ENCODE assay signal across 10 mouse cellular contexts in the genomic region with DNA sequence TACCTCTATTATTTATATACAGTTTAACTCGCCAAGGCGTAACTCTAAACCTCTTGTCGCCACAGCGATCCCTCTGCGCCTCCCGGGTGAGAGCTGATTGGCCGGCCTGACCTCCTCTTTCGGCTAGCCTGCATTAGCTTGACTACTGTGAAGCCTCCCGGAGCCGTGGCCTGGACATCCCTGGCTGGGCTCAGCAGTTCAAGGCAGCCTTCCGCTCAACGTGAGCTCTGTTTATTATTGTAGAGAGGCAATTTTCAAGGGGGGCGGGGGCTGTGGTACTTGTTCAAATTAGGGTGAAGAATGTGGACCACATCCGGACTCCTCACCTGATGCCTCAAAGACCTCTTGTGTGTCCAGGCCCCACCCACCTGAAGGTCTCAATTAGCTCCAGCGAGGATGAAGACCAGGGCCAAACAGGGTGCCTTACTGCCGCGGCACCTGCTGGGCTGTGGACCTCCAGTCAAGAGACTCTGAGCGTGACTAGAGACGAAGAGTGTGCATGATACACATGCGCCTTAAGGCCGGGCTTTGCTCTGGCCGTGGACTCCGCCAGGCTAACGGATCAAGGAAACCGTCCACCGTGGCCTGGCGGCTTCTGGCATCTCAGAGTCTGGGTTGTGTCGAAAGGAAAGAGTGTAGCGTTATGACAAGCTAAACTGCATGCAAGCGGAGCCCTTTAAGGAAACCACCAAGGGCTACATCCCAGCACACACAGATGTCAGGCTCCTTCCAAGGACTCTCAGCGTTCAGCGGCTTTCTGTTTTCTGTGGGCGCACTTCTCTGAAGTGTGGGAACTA.
DNase-seq lines count a peak whose midpoint lies in the region; ATAC-seq and TF ChIP-seq lines count a peak whose summit lies in the region.
"Had no signal": no experiment of that assay in that cellular context is flagged by ENCODE, and none has a peak within 500 bp of the region (broad histone marks: within the 10 kb centered on the region; RNA-seq: fewer than 3 reads in every experiment).

No protein-coding gene starts in this region.

- no peak for TF ChIP-seq CTCF in lung, embryonic 14.5 days (IDR thresholded peaks at IDR 0.05; ENCODE audit: low read depth)

- no peak overlapping the region for H3K9ac ChIP-seq in forebrain, embryonic 16.5 days (replicated peaks; ENCODE audit: low read depth, low read length)
- H3K9ac ChIP-seq in lung, embryonic 14.5 days, result no peak overlapping the region
- 0 out of 2 replicates have a peak overlapping the region, but pooled peaks have one; percentile 4 for H3K9ac ChIP-seq in hindbrain, embryonic 14.5 days
- no peak overlapping the region for H3K9ac ChIP-seq in liver, embryonic 11.5 days (ENCODE audit: low read depth, low read length)

- no peak overlapping the region for H3K4me3 ChIP-seq in forebrain, embryonic 10.5 days
- no peak overlapping the region for H3K4me3 ChIP-seq in forebrain, embryonic 16.5 days (replicated peaks; ENCODE audit: low read length)
- no peak overlapping the region for H3K4me3 ChIP-seq in lung, embryonic 14.5 days (ENCODE audit: low read depth, low read length)
- H3K4me3 ChIP-seq in hindbrain, embryonic 14.5 days (replicated peaks; ENCODE audit: low read length), result no peak overlapping the region
- no peak overlapping the region for H3K4me3 ChIP-seq in liver, embryonic 11.5 days (ENCODE audit: low read depth, low read length)

- no peak overlapping the region for H3K4me2 ChIP-seq in forebrain, embryonic 16.5 days (ENCODE audit: low read length)
- H3K4me2 ChIP-seq in lung, embryonic 14.5 days, result peak overlapping the region; percentile 18
- no peak overlapping the region for H3K4me2 ChIP-seq in hindbrain, embryonic 14.5 days (replicated peaks)
- H3K4me2 ChIP-seq in liver, embryonic 11.5 days, result no peak overlapping the region

- peaks cover 4% of the 10 kb centered on the region; the same call in 1 of the 2 replicates for H3K9me3 ChIP-seq in forebrain, embryonic 10.5 days
- H3K9me3 ChIP-seq in forebrain, embryonic 16.5 days (ENCODE audit: control insufficient read depth, low read length), result no peaks in the 10 kb centered on the region
- no peaks in the 10 kb centered on the region for H3K9me3 ChIP-seq in lung, embryonic 14.5 days (ENCODE audit: low read depth, low read length)
- no peaks in the 10 kb centered on the region for H3K9me3 ChIP-seq in hindbrain, embryonic 14.5 days (ENCODE audit: control insufficient read depth, low read length)
- no peaks in the 10 kb centered on the region for H3K9me3 ChIP-seq in liver, embryonic 11.5 days (ENCODE audit: control insufficient read depth, low read length)

- peaks cover 36% of the 10 kb centered on the region for H3K4me1 ChIP-seq in forebrain, embryonic 10.5 days
- H3K4me1 ChIP-seq in forebrain, embryonic 16.5 days (replicated peaks; ENCODE audit: control insufficient read depth, insufficient read depth, low read length), result 0 out of 2 replicates have a peak, but pooled peaks cover 3% of the 10 kb centered on the region
- no peaks in the 10 kb centered on the region for H3K4me1 ChIP-seq in lung, embryonic 14.5 days (ENCODE audit: insufficient read depth)
- H3K4me1 ChIP-seq in hindbrain, embryonic 14.5 days (replicated peaks; ENCODE audit: control insufficient read depth, insufficient read depth, low read length), result no peaks in the 10 kb centered on the region; the same call in 1 of the 2 replicates
- peaks cover 3% of the 10 kb centered on the region; the same call in 1 of the 2 replicates for H3K4me1 ChIP-seq in liver, embryonic 11.5 days (replicated peaks; ENCODE audit: control insufficient read depth, insufficient read depth, low read length)

- H3K27ac ChIP-seq in forebrain, embryonic 10.5 days, result peak overlapping the region; percentile 4; the same call in 1 of the 2 replicates
- no peak overlapping the region for H3K27ac ChIP-seq in forebrain, embryonic 16.5 days (ENCODE audit: low read length)
- H3K27ac ChIP-seq in lung, embryonic 14.5 days (ENCODE audit: low read depth), result no peak overlapping the region
- no peak overlapping the region for H3K27ac ChIP-seq in hindbrain, embryonic 14.5 days
- H3K27ac ChIP-seq in liver, embryonic 11.5 days (ENCODE audit: low read depth, low read length), result no peak overlapping the region

- no peaks in the 10 kb centered on the region for H3K36me3 ChIP-seq in forebrain, embryonic 10.5 days (replicated peaks)
- H3K36me3 ChIP-seq in forebrain, embryonic 16.5 days (ENCODE audit: control insufficient read depth, insufficient read depth), result no peaks in the 10 kb centered on the region
- H3K36me3 ChIP-seq in lung, embryonic 14.5 days (ENCODE audit: insufficient read depth), result no peaks in the 10 kb centered on the region
- no peaks in the 10 kb centered on the region for H3K36me3 ChIP-seq in hindbrain, embryonic 14.5 days (replicated peaks; ENCODE audit: control insufficient read depth, insufficient read depth)
- no peaks in the 10 kb centered on the region for H3K36me3 ChIP-seq in liver, embryonic 11.5 days (ENCODE audit: control insufficient read depth, insufficient read depth, low read length)

- H3K27me3 ChIP-seq in forebrain, embryonic 10.5 days (ENCODE audit: poor library complexity, severe bottlenecking), result peaks cover 29% of the 10 kb centered on the region
- H3K27me3 ChIP-seq in forebrain, embryonic 16.5 days (replicated peaks; ENCODE audit: control insufficient read depth, insufficient read depth, low read length), result no peaks in the 10 kb centered on the region
- no peaks in the 10 kb centered on the region for H3K27me3 ChIP-seq in lung, embryonic 14.5 days (ENCODE audit: insufficient read depth, low read length)
- H3K27me3 ChIP-seq in hindbrain, embryonic 14.5 days (ENCODE audit: control insufficient read depth, insufficient read depth, low read length), result no peaks in the 10 kb centered on the region
- H3K27me3 ChIP-seq in liver, embryonic 11.5 days (replicated peaks; ENCODE audit: control insufficient read depth, insufficient read depth, low read length), result peaks cover 11% of the 10 kb centered on the region

- ATAC-seq in forebrain, embryonic 16.5 days, result no peak
- ATAC-seq in lung, embryonic 14.5 days (ENCODE audit: insufficient read depth), result peak; percentile 54; the same call in 1 of the 2 replicates
- ATAC-seq in hindbrain, embryonic 14.5 days (ENCODE audit: low FRiP score), result no peak
- no peak for ATAC-seq in liver, embryonic 11.5 days (replicated peaks; ENCODE audit: low FRiP score)
- ATAC-seq: forebrain, embryonic 14.5 days; lung, postnatal 0 days had no signal

- peak; percentile 46 for DNase-seq in forebrain, embryonic 10.5 days (ENCODE audit: extremely low spot score, low spot score)
- DNase-seq in lung, embryonic 14.5 days, result peak; percentile 66
- no peak for DNase-seq in lung, adult 18-20 months
- no peak for DNase-seq in hindbrain, embryonic 14.5 days (ENCODE audit: low spot score)
- peak; percentile 40 for DNase-seq in retina, postnatal 1 day
- DNase-seq in spleen, adult 18-20 months, result no peak
- no peak for DNase-seq in liver, embryonic 11.5 days (ENCODE audit: low spot score)

- WGBS in forebrain, embryonic 10.5 days, result 42% methylated on average over 33 of the region's 33 CpGs
- 47% methylated on average over 33 of the region's 33 CpGs for WGBS in forebrain, embryonic 16.5 days
- WGBS in lung, embryonic 14.5 days, result 16% methylated on average over 33 of the region's 33 CpGs
- 49% methylated on average over 33 of the region's 33 CpGs for WGBS in hindbrain, embryonic 14.5 days
- 38% methylated on average over 33 of the region's 33 CpGs for WGBS in liver, embryonic 11.5 days

Comparison
In these comparisons a context has a peak if more than half of its experiments do, and no peak if none do; other contexts are left out.
1. DNase-seq: peak in forebrain, embryonic 10.5 days (single experiment), lung, embryonic 14.5 days (single experiment) and retina, postnatal 1 day (single experiment); none in lung, adult 18-20 months (0 of 2), hindbrain, embryonic 14.5 days (single experiment), spleen, adult 18-20 months (0 of 2) and liver, embryonic 11.5 days (single experiment).